Mouse (Mus musculus): ENCODE measurements around the gene Ppm1j. TPM values are rescaled to one million over a fixed set of nuclear protein-coding genes. Genes with fewer than 3 reads are reported as not detected.

Gene Ppm1j
- polyA plus RNA-seq (2014; fragmentation: Illumina TruSeq; extraction: RNeasy Lipid Tissue Mini Kit (QIAGEN cat#74804); ENCODE audit: low read depth, low replicate concordance): 28.9 TPM

GRCm38 (mm10) chr3:104780561-104781420 is at the start of gene Ppm1j:
Ppm1j (plus strand) TSS chr3:104781056.

DNA sequence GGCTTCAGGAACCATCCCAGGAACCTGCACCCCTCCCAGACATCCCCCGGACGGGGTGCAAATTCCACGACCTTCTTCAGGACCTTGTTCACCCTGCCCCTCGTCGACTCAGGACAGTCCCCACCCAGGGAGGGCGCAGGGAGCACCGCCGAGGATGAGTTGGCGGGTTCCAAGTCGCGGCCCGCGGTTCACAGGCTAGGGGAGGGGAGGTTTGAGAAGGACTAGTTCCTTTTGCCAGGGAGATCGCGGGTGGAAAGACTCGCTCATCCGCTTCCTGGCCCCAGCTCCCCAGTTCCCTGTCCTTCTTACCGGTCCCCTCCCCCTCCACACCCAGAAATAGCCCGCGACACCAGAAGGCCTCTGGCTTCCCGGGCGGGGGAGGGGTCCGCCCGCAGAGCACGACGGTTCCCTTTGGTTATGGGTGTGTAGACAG is 631 bp downstream of the Ppm1j start, which contains the start of gene Fam19a3:
TSS of gene Fam19a3 (minus strand) at position 370 of the 433 bp plus-strand sequence.

GRCm38 (mm10) chr3:104788075-104788474 is 7.2 kb downstream of the Ppm1j start, which contains the start of gene Rhoc:
Rhoc (plus strand) TSS chr3:104788375.

GRCm38 (mm10) chr3:104817991-104818748 is 37.3 kb downstream of the Ppm1j start, which contains the start of gene Mov10:
Mov10 (minus strand) TSS chr3:104818563.

Other genes starting within 250 kb of the Ppm1j start
- gene Slc16a1, start 142.4 kb upstream of the Ppm1j start, polyA plus RNA-seq (2014; fragmentation: Illumina TruSeq; extraction: RNeasy Lipid Tissue Mini Kit (QIAGEN cat#74804); ENCODE audit: low read depth, low replicate concordance): 123 TPM
- gene Fam19a3, start 784 bp downstream of the Ppm1j start, polyA plus RNA-seq (2014; fragmentation: Illumina TruSeq; extraction: RNeasy Lipid Tissue Mini Kit (QIAGEN cat#74804); ENCODE audit: low read depth, low replicate concordance): 3.2 TPM
- 75.4 TPM for gene Rhoc, start 7.3 kb downstream of the Ppm1j start, polyA plus RNA-seq (2014; fragmentation: Illumina TruSeq; extraction: RNeasy Lipid Tissue Mini Kit (QIAGEN cat#74804); ENCODE audit: low read depth, low replicate concordance)
- gene Mov10, start 37.5 kb downstream of the Ppm1j start, polyA plus RNA-seq (2014; fragmentation: Illumina TruSeq; extraction: RNeasy Lipid Tissue Mini Kit (QIAGEN cat#74804); ENCODE audit: low read depth, low replicate concordance): 5.5 TPM
- gene St7l, start 82.9 kb downstream of the Ppm1j start, polyA plus RNA-seq (2014; fragmentation: Illumina TruSeq; extraction: RNeasy Lipid Tissue Mini Kit (QIAGEN cat#74804); ENCODE audit: low read depth, low replicate concordance): 13.0 TPM
- gene Capza1, start 83.4 kb downstream of the Ppm1j start, polyA plus RNA-seq (2014; fragmentation: Illumina TruSeq; extraction: RNeasy Lipid Tissue Mini Kit (QIAGEN cat#74804); ENCODE audit: low read depth, low replicate concordance): 41.9 TPM
- gene Wnt2b, start 180.9 kb downstream of the Ppm1j start, polyA plus RNA-seq (2014; fragmentation: Illumina TruSeq; extraction: RNeasy Lipid Tissue Mini Kit (QIAGEN cat#74804); ENCODE audit: low read depth, low replicate concordance): 0.68 TPM

Measured in heart, adult 10 weeks (tissue).